Mouse (Mus musculus): ENCODE measurements at regions not wholly inside any gene's neighbourhood (a gene's known extent, or its start where the extent isn't known, plus 50 kb on each side); places are given as distances from the start of the nearest gene placed in this dataset.

DNA sequence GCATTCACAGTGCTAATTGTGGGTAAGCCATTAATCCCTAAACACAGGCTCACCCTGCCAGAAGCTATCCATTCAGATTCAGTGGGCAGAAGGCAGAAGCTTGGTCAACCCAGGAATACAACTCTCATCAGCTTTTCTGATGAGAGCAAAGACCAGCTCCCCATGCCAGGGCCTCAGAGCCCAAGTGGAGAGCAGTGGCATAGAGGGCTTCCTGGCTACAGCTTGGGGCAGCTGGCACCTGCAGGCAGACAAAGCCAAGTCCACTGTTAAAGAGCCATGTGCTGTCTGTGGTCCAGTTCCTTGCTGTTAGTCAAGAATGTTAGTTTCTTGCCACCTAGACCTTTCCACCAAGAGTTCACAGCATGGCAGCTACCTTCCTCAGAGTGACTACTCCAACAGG is 225.0 kb downstream of the Tox3 start:
- H3K27ac ChIP-seq, result no peak overlapping the region
- no peaks in the 10 kb centered on the region for H3K27me3 ChIP-seq (ENCODE audit: control insufficient read depth, insufficient read depth, low read length)
- no peaks in the 10 kb centered on the region for H3K9me3 ChIP-seq (ENCODE audit: control insufficient read depth, low read length)
- no peaks in the 10 kb centered on the region for H3K36me3 ChIP-seq (replicated peaks; ENCODE audit: control insufficient read depth, insufficient read depth, low read depth)
- no peak for ATAC-seq (ENCODE audit: insufficient read depth)
- H3K4me2 ChIP-seq (ENCODE audit: low read depth), result no peak overlapping the region
- no peak for DNase-seq (ENCODE audit: low read depth in 3 of 3, low spot score in 3 of 3)
- no peak overlapping the region for H3K4me3 ChIP-seq (ENCODE audit: insufficient read depth in 1 of 2, low read depth in 2 of 2, low read length in 2 of 2)
- TF ChIP-seq EP300 (IDR thresholded peaks at IDR 0.05; ENCODE audit: low read depth) (no peak), CTCF (IDR thresholded peaks at IDR 0.05; ENCODE audit: low read depth) (no peak)
- H3K4me1 ChIP-seq (replicated peaks; ENCODE audit: control insufficient read depth in 2 of 2, insufficient read depth in 2 of 2, low read length in 1 of 2), result no peaks in the 10 kb centered on the region
- H3K9ac ChIP-seq (replicated peaks), result no peak overlapping the region

DNA sequence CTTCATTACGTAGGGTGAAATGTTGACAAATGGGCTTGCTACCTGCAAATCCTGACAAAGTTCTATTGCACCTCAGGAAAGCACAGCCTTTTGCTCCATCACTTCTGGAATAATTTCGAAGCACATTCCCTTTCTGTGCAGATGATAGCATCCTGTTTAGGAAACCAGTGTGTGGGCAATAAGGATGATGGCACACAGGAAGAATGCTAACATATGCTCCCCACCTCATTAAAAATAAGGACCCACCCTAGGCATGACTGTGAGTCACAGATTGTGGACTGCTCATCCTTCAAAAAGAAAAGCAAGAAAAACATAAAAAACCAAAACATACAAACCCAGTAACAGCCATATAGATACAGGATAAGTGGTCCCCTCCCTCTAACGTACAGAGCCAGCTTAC is 226.2 kb downstream of the Tox3 start:
- no peak for TF ChIP-seq CTCF (IDR thresholded peaks at IDR 0.05; ENCODE audit: low read depth)
- no peak for TF ChIP-seq EP300 (IDR thresholded peaks at IDR 0.05; ENCODE audit: low read depth)
- ATAC-seq (ENCODE audit: insufficient read depth) (no peak), DNase-seq (ENCODE audit: low read depth in 3 of 3, low spot score in 3 of 3) (no peak)
- Histone ChIP-seq H3K4me3 (ENCODE audit: insufficient read depth in 1 of 2, low read depth in 2 of 2, low read length in 2 of 2) (no peak overlapping the region), H3K36me3 (replicated peaks; ENCODE audit: control insufficient read depth, insufficient read depth, low read depth) (no peaks in the 10 kb centered on the region), H3K9me3 (ENCODE audit: control insufficient read depth, low read length) (no peaks in the 10 kb centered on the region), H3K4me1 (replicated peaks; ENCODE audit: control insufficient read depth in 2 of 2, insufficient read depth in 2 of 2, low read length in 1 of 2) (no peaks in the 10 kb centered on the region), H3K9ac (replicated peaks) (no peak overlapping the region), H3K27ac (no peak overlapping the region), H3K4me2 (ENCODE audit: low read depth) (no peak overlapping the region), H3K27me3 (ENCODE audit: control insufficient read depth, insufficient read depth, low read length) (no peaks in the 10 kb centered on the region)
- WGBS (ENCODE audit: insufficient replicate concordance), result 52% methylated on average over 3 of the region's 3 CpGs

DNA sequence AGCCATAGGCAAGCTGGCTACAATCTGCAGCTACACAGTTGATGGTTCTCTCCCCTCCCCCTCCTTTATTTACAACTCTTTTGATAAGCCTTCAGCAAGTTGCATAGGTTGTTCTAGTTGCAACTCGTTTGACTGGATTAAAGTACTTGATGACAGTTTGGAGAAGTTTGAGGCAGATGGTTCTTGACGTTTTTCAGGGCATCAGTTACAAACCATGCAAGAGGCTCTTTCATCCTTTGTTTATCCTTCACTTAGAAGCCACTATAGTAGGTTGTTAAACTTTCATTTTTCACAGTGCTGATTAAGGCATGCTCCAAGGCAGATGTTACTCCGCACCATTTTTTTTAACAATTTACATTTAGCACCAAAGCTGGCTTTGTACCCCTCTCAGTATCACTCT is 227.1 kb downstream of the Tox3 start:
- DNase-seq (ENCODE audit: low read depth in 3 of 3, low spot score in 3 of 3) (no peak), ATAC-seq (ENCODE audit: insufficient read depth) (no peak)
- Histone ChIP-seq H3K36me3 (replicated peaks; ENCODE audit: control insufficient read depth, insufficient read depth, low read depth) (no peaks in the 10 kb centered on the region), H3K4me1 (replicated peaks; ENCODE audit: control insufficient read depth in 2 of 2, insufficient read depth in 2 of 2, low read length in 1 of 2) (no peaks in the 10 kb centered on the region), H3K4me3 (ENCODE audit: insufficient read depth in 1 of 2, low read depth in 2 of 2, low read length in 2 of 2) (no peak overlapping the region), H3K9me3 (ENCODE audit: control insufficient read depth, low read length) (no peaks in the 10 kb centered on the region), H3K9ac (replicated peaks) (no peak overlapping the region), H3K4me2 (ENCODE audit: low read depth) (no peak overlapping the region), H3K27ac (no peak overlapping the region), H3K27me3 (ENCODE audit: control insufficient read depth, insufficient read depth, low read length) (no peaks in the 10 kb centered on the region)
- 22% methylated on average over 3 of the region's 3 CpGs for WGBS (ENCODE audit: insufficient replicate concordance)
- TF ChIP-seq EP300 (IDR thresholded peaks at IDR 0.05; ENCODE audit: low read depth) (no peak), CTCF (IDR thresholded peaks at IDR 0.05; ENCODE audit: low read depth) (no peak)

DNA sequence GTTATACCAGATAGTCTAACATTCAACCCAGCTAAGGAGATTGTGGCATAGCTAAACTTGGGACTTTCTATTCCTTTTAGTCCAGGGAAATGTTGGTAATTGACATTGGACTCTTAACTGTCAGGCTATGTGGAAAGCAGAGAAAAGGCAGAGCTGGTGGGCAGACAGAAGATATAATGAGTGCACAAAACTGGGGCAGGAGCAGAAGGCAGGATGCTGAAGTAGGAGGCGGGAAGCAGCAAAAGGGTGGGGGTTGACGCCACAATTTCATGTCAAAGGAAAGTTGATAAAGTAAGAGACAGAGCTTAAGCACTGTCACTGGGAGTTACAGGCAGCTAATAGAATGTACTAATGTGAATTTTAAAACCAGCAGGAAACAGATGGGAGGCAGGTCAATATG is 232.7 kb downstream of the Tox3 start:
- no peak for DNase-seq (ENCODE audit: low read depth in 3 of 3, low spot score in 3 of 3)
- H3K9me3 ChIP-seq (ENCODE audit: control insufficient read depth, low read length), result no peaks in the 10 kb centered on the region
- no peaks in the 10 kb centered on the region for H3K36me3 ChIP-seq (replicated peaks; ENCODE audit: control insufficient read depth, insufficient read depth, low read depth)
- H3K4me3 ChIP-seq (ENCODE audit: insufficient read depth in 1 of 2, low read depth in 2 of 2, low read length in 2 of 2), result no peak overlapping the region
- no peaks in the 10 kb centered on the region for H3K27me3 ChIP-seq (ENCODE audit: control insufficient read depth, insufficient read depth, low read length)
- H3K9ac ChIP-seq (replicated peaks), result no peak overlapping the region
- 69% methylated on average over 2 of the region's 2 CpGs for WGBS (ENCODE audit: insufficient replicate concordance)
- no peak for ATAC-seq (ENCODE audit: insufficient read depth)
- H3K27ac ChIP-seq, result no peak overlapping the region
- no peak overlapping the region for H3K4me2 ChIP-seq (ENCODE audit: low read depth)
- no peaks in the 10 kb centered on the region for H3K4me1 ChIP-seq (replicated peaks; ENCODE audit: control insufficient read depth in 2 of 2, insufficient read depth in 2 of 2, low read length in 1 of 2)
- TF ChIP-seq CTCF (IDR thresholded peaks at IDR 0.05; ENCODE audit: low read depth) (no peak), EP300 (IDR thresholded peaks at IDR 0.05; ENCODE audit: low read depth) (no peak)

DNA sequence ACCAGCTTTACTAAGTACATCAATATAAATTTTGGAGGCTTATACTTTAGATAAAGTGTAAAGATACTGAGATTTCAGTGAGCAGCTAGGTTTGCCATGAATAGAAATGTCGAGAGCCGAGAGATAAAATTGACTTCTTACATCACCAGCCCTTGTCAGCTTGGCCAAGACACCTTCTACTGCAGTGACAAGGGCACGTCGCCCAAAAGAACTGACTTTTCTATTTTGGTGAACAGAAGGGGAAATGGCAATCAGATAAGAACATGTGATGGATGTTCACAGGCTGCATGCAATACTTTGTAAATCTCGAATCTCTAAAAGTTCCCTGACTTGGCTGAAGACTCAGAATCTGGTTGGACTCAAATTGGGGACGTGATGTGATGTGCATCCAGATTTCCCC is 247.6 kb downstream of the Tox3 start:
- WGBS (ENCODE audit: insufficient replicate concordance), result 27% methylated on average over 6 of the region's 6 CpGs
- Histone ChIP-seq H3K36me3 (replicated peaks; ENCODE audit: control insufficient read depth, insufficient read depth, low read depth) (no peaks in the 10 kb centered on the region), H3K4me1 (replicated peaks; ENCODE audit: control insufficient read depth in 2 of 2, insufficient read depth in 2 of 2, low read length in 1 of 2) (no peaks in the 10 kb centered on the region), H3K9me3 (ENCODE audit: control insufficient read depth, low read length) (no peaks in the 10 kb centered on the region), H3K4me3 (ENCODE audit: insufficient read depth in 1 of 2, low read depth in 2 of 2, low read length in 2 of 2) (no peak overlapping the region), H3K27me3 (ENCODE audit: control insufficient read depth, insufficient read depth, low read length) (no peaks in the 10 kb centered on the region), H3K9ac (replicated peaks) (no peak overlapping the region), H3K4me2 (ENCODE audit: low read depth) (no peak overlapping the region), H3K27ac (no peak overlapping the region)
- ATAC-seq (ENCODE audit: insufficient read depth), result no peak
- TF ChIP-seq CTCF (IDR thresholded peaks at IDR 0.05; ENCODE audit: low read depth) (no peak), EP300 (IDR thresholded peaks at IDR 0.05; ENCODE audit: low read depth) (no peak)
- DNase-seq (ENCODE audit: low read depth in 3 of 3, low spot score in 3 of 3), result no peak

DNA sequence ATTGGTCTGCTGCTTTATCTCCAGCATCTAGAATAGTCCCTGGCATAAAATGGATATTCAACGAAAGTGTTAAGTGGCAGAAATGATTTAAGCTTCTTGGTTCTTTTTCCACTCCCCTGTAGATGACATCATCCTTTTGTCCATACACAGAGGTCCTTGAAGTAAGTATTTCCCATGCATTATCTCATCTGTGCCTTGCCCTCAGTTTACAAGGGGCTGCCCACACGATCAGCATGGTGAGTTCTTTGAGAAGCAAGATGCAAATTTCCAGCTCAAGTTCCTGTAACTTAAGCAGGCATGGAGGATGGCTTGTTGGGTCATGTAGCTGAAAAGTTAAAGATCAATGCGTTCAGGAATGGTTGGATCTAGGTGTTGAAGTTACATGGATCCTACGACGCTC is 265.5 kb downstream of the Tox3 start:
- DNase-seq (ENCODE audit: low read depth in 3 of 3, low spot score in 3 of 3) (no peak), ATAC-seq (ENCODE audit: insufficient read depth) (no peak)
- Histone ChIP-seq H3K36me3 (replicated peaks; ENCODE audit: control insufficient read depth, insufficient read depth, low read depth) (no peaks in the 10 kb centered on the region), H3K4me3 (ENCODE audit: insufficient read depth in 1 of 2, low read depth in 2 of 2, low read length in 2 of 2) (no peak overlapping the region), H3K4me1 (replicated peaks; ENCODE audit: control insufficient read depth in 2 of 2, insufficient read depth in 2 of 2, low read length in 1 of 2) (no peaks in the 10 kb centered on the region), H3K9me3 (ENCODE audit: control insufficient read depth, low read length) (no peaks in the 10 kb centered on the region), H3K27ac (no peak overlapping the region), H3K9ac (replicated peaks) (no peak overlapping the region), H3K4me2 (ENCODE audit: low read depth) (no peak overlapping the region), H3K27me3 (ENCODE audit: control insufficient read depth, insufficient read depth, low read length) (no peaks in the 10 kb centered on the region)
- 56% methylated on average over 5 of the region's 5 CpGs for WGBS (ENCODE audit: insufficient replicate concordance)
- TF ChIP-seq CTCF (IDR thresholded peaks at IDR 0.05; ENCODE audit: low read depth) (no peak), EP300 (IDR thresholded peaks at IDR 0.05; ENCODE audit: low read depth) (no peak)
